Mouse (Mus musculus) ES-E14 (cell line): ENCODE data around the gene Desi1.

ENCODE experiments used
- CHD2 ChIP-seq: IDR thresholded peaks from 2 replicates; pipeline ENCODE4 v1.6.1; 2014; ENCODE audit warnings: mild to moderate bottlenecking, low read depth, low read length, inconsistent platforms
- HCFC1 ChIP-seq: IDR thresholded peaks from 2 replicates; pipeline ENCODE4 v1.6.1; 2012; ENCODE audit warnings: low read length, inconsistent platforms, borderline replicate concordance; ENCODE audit not compliant: insufficient read depth
- MAFK ChIP-seq: IDR thresholded peaks from 2 replicates; pipeline ENCODE4 v1.6.1; 2014; ENCODE audit warnings: mild to moderate bottlenecking, low read depth, low read length, inconsistent platforms; ENCODE audit not compliant: insufficient read depth
- ZNF384 ChIP-seq: IDR thresholded peaks from 2 replicates; pipeline ENCODE4 v1.6.1; 2012; ENCODE audit warnings: low read depth, low read length, inconsistent platforms

DNA sequence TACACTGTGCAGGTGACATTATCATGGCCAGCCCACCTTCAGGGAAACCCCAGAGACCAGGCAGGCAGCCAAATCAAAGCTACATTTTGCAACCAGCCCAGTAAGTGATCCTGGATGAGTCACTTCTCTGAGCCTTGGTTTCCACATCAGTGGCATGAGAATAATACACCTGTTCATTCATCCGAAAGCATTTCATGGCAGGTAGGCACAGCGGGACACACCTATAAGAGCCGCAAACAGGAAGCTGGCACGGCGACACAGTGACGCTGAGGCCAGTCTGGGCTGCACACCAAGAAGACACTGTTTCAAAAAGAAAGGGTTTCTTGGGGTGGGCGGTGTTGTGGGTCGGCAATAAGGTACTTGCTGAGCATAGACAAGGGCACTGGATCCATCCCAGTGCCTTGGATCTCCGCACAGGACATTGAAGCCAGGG is 79.5 kb downstream of the Desi1 start:
- TF ChIP-seq ZNF384 (no peak), MAFK (no peak), HCFC1 (no peak), CHD2 (no peak)
